Mouse (Mus musculus) forebrain, embryonic 13.5 days (tissue): ENCODE results near the gene Kpna7. TPM values are rescaled to one million over a fixed set of nuclear protein-coding genes. Genes with fewer than 3 reads are reported as not detected.

Experiments
- ATAC-seq: fragments of 200-750 bp; cut with Nextera tagmentation; 2 replicates; pipeline ENCODE4 v1.8.0; 2017
- H3K27ac ChIP-seq: fragments of 300-500 bp; sonication (generic); 2 replicates; pipeline ENCODE4 v1.5.1; 2015; ENCODE audit warnings: inconsistent platforms, mild to moderate bottlenecking, moderate library complexity
- H3K27me3 ChIP-seq: fragments of 300-500 bp; sonication (generic); 2 replicates; pipeline ENCODE4 v1.6.1; 2015; ENCODE audit warnings: mild to moderate bottlenecking, inconsistent platforms
- H3K36me3 ChIP-seq: fragments of 300-500 bp; sonication (generic); 2 replicates; pipeline ENCODE4 v1.6.1; 2015; ENCODE audit warnings: mild to moderate bottlenecking, inconsistent platforms; ENCODE audit not compliant: poor library complexity, severe bottlenecking
- H3K4me1 ChIP-seq: fragments of 300-500 bp; sonication (generic); 2 replicates; pipeline ENCODE4 v1.6.1; 2015; ENCODE audit warnings: inconsistent platforms
- H3K4me2 ChIP-seq: fragments of 300-500 bp; sonication (generic); 2 replicates; pipeline ENCODE4 v1.6.1; 2015; ENCODE audit warnings: inconsistent platforms, mild to moderate bottlenecking, moderate library complexity
- H3K4me3 ChIP-seq: fragments of 300-500 bp; sonication (generic); 2 replicates; pipeline ENCODE4 v1.5.1; 2015; ENCODE audit warnings: mild to moderate bottlenecking, inconsistent platforms
- H3K9ac ChIP-seq: fragments of 300-500 bp; sonication (generic); 2 replicates; pipeline ENCODE4 v1.6.1; 2015; ENCODE audit warnings: mild to moderate bottlenecking, inconsistent platforms
- H3K9me3 ChIP-seq: fragments of 300-500 bp; sonication (generic); replicated peaks from 2 replicates; pipeline ENCODE4 v1.6.1; 2016; ENCODE audit warnings: inconsistent platforms
- WGBS: fragments of 180-500 bp; shearing (Covaris S2); methylation state at CpG from one replicate; pipeline ENCODE4 v1.1.7; 2015; 5-methylcytosine and 5-hydroxymethylcytosine counted together
- polyA plus RNA-seq: library from polyadenylated mRNA; unstranded; fragments of >200 nt; fragmentation: Nextera tagmentation; extraction: Ambion mirVana; gene quantifications from 2 replicates; pipeline ENCODE4 v1.2.1, GENCODE M21; 2015

The Kpna7 gene
- polyA plus RNA-seq, 1 experiment from 2014 or later: not detected

- no peaks in the 10 kb centered on the region for H3K4me1 ChIP-seq
- ATAC-seq: no peak
- no peaks in the 10 kb centered on the region for H3K9me3 ChIP-seq
- H3K4me3 ChIP-seq: no peak overlapping the region
- no peak overlapping the region for H3K27ac ChIP-seq
- no peaks in the 10 kb centered on the region for H3K27me3 ChIP-seq
- H3K36me3 ChIP-seq: no peaks in the 10 kb centered on the region
- WGBS: 89% methylated on average over 6 of the region's 6 CpGs
- H3K9ac ChIP-seq: no peak overlapping the region
- H3K4me2 ChIP-seq: no peak overlapping the region
These were observed 104.7 kb downstream of the Kpna7 start for GRCm38 (mm10) chr5:144979110-144979509.

GRCm38 (mm10) chr5:144978533-144979107, 105.2 kb downstream of the Kpna7 start:
- Histone ChIP-seq H3K4me3 (no peak overlapping the region), H3K27ac (no peak overlapping the region), H3K36me3 (no peaks in the 10 kb centered on the region), H3K4me1 (no peaks in the 10 kb centered on the region), H3K4me2 (no peak overlapping the region), H3K9ac (no peak overlapping the region), H3K27me3 (no peaks in the 10 kb centered on the region), H3K9me3 (no peaks in the 10 kb centered on the region)
- WGBS: 67% methylated on average over 10 of the region's 10 CpGs
- ATAC-seq: no peak

GRCm38 (mm10) chr5:144971266-144971665, 112.6 kb downstream of the Kpna7 start:
- Histone ChIP-seq H3K4me2 (no peak overlapping the region), H3K4me1 (peaks cover 5% of the 10 kb centered on the region)
- WGBS: 85% methylated on average over 3 of the region's 3 CpGs

GRCm38 (mm10) chr5:144965639-144966351, 118.0 kb downstream of the Kpna7 start, which contains the start of gene Smurf1:
Gene Smurf1 (minus strand): TSS chr5:144965847.
- Histone ChIP-seq H3K27ac (peak within 1 kb of the TSS; percentile 83), H3K4me1 (peaks cover 27% of the 10 kb centered on the region), H3K4me3 (peak within 1 kb of the TSS; percentile 84), H3K27me3 (0 out of 2 replicates have a peak, but pooled peaks cover 10% of the 10 kb centered on the region), H3K9me3 (no peaks in the 10 kb centered on the region), H3K4me2 (peak within 1 kb of the TSS; percentile 76), H3K36me3 (no peaks in the 10 kb centered on the region), H3K9ac (peak within 1 kb of the TSS; percentile 94)
- WGBS: under 1% methylated on average over 68 of the region's 89 CpGs
- peak; percentile 77 for ATAC-seq

More at GRCm38 (mm10) chr5:144971266-144971665, 112.6 kb downstream of the Kpna7 start:
- Histone ChIP-seq H3K36me3 (no peaks in the 10 kb centered on the region), H3K27me3 (0 out of 2 replicates have a peak, but pooled peaks cover 10% of the 10 kb centered on the region), H3K9me3 (no peaks in the 10 kb centered on the region), H3K27ac (no peak overlapping the region), H3K9ac (no peak overlapping the region), H3K4me3 (no peak overlapping the region)
- ATAC-seq: no peak

- no peaks in the 10 kb centered on the region for H3K9me3 ChIP-seq
- peak overlapping the region; percentile 83 for H3K27ac ChIP-seq
- peak overlapping the region; percentile 84 for H3K4me3 ChIP-seq
- WGBS: 1% methylated on average over 15 of the region's 56 CpGs
- H3K9ac ChIP-seq: peak overlapping the region; percentile 94
- peaks cover 27% of the 10 kb centered on the region for H3K4me1 ChIP-seq
- H3K27me3 ChIP-seq: 0 out of 2 replicates have a peak, but pooled peaks cover 10% of the 10 kb centered on the region
- ATAC-seq: peak; percentile 73
- peak overlapping the region; percentile 76 for H3K4me2 ChIP-seq
- H3K36me3 ChIP-seq: no peaks in the 10 kb centered on the region
These were observed 118.8 kb downstream of the Kpna7 start for GRCm38 (mm10) chr5:144964872-144965638.

- H3K27ac ChIP-seq: no peak overlapping the region
- H3K9me3 ChIP-seq: no peaks in the 10 kb centered on the region
- WGBS: 35% methylated on average over 8 of the region's 8 CpGs
- H3K4me3 ChIP-seq: peak overlapping the region; percentile 84
- H3K27me3 ChIP-seq: 0 out of 2 replicates have a peak, but pooled peaks cover 10% of the 10 kb centered on the region
- H3K9ac ChIP-seq: no peak overlapping the region
- peaks cover 27% of the 10 kb centered on the region for H3K4me1 ChIP-seq
- H3K36me3 ChIP-seq: no peaks in the 10 kb centered on the region
- peak overlapping the region; percentile 76 for H3K4me2 ChIP-seq
- peak; percentile 61 for ATAC-seq
These were observed 119.4 kb downstream of the Kpna7 start for GRCm38 (mm10) chr5:144964465-144964864.

- Histone ChIP-seq H3K9me3 (no peaks in the 10 kb centered on the region), H3K27me3 (0 out of 2 replicates have a peak, but pooled peaks cover 10% of the 10 kb centered on the region), H3K27ac (peak overlapping the region; percentile 57), H3K4me3 (peak overlapping the region; percentile 84), H3K4me1 (peaks cover 27% of the 10 kb centered on the region), H3K4me2 (peak overlapping the region; percentile 76), H3K9ac (no peak overlapping the region), H3K36me3 (no peaks in the 10 kb centered on the region)
- 7% methylated on average over 13 of the region's 13 CpGs for WGBS
- no peak for ATAC-seq
These were observed 120.0 kb downstream of the Kpna7 start for GRCm38 (mm10) chr5:144963817-144964261.

GRCm38 (mm10) chr5:144963401-144963800, 120.4 kb downstream of the Kpna7 start:
- Histone ChIP-seq H3K4me3 (peak overlapping the region; percentile 84; the same call in 1 of the 2 replicates), H3K9ac (no peak overlapping the region), H3K9me3 (no peaks in the 10 kb centered on the region), H3K4me1 (peaks cover 27% of the 10 kb centered on the region), H3K27ac (peak overlapping the region; percentile 57), H3K4me2 (peak overlapping the region; percentile 76), H3K27me3 (0 out of 2 replicates have a peak, but pooled peaks cover 10% of the 10 kb centered on the region), H3K36me3 (no peaks in the 10 kb centered on the region)
- ATAC-seq: no peak
- WGBS: 56% methylated on average over 3 of the region's 3 CpGs

GRCm38 (mm10) chr5:144958271-144958670, 125.6 kb downstream of the Kpna7 start:
- H3K4me2 ChIP-seq: no peak overlapping the region
- H3K4me1 ChIP-seq: peaks cover 9% of the 10 kb centered on the region
- ATAC-seq: no peak
- no peaks in the 10 kb centered on the region for H3K36me3 ChIP-seq
- no peak overlapping the region for H3K4me3 ChIP-seq
- WGBS: 84% methylated on average over 9 of the region's 9 CpGs
- H3K9ac ChIP-seq: no peak overlapping the region
- H3K27me3 ChIP-seq: no peaks in the 10 kb centered on the region
- no peak overlapping the region for H3K27ac ChIP-seq
- no peaks in the 10 kb centered on the region for H3K9me3 ChIP-seq

- Histone ChIP-seq H3K36me3 (no peaks in the 10 kb centered on the region), H3K4me1 (peaks cover 14% of the 10 kb centered on the region), H3K27ac (no peak overlapping the region), H3K9ac (no peak overlapping the region), H3K4me3 (no peak overlapping the region), H3K27me3 (no peaks in the 10 kb centered on the region), H3K4me2 (no peak overlapping the region), H3K9me3 (no peaks in the 10 kb centered on the region)
- 89% methylated on average over 7 of the region's 7 CpGs for WGBS
- no peak for ATAC-seq
These were observed 129.4 kb downstream of the Kpna7 start for GRCm38 (mm10) chr5:144954432-144954831.

GRCm38 (mm10) chr5:144952592-144952991, 131.2 kb downstream of the Kpna7 start:
- Histone ChIP-seq H3K27ac (no peak overlapping the region), H3K4me2 (no peak overlapping the region), H3K9me3 (no peaks in the 10 kb centered on the region), H3K4me1 (peaks cover 20% of the 10 kb centered on the region), H3K27me3 (no peaks in the 10 kb centered on the region), H3K36me3 (no peaks in the 10 kb centered on the region), H3K4me3 (no peak overlapping the region), H3K9ac (no peak overlapping the region)
- ATAC-seq: no peak
- 70% methylated on average over 2 of the region's 2 CpGs for WGBS
